Comparison of ENCODE assay signal across 8 mouse cellular contexts in the genomic region with DNA sequence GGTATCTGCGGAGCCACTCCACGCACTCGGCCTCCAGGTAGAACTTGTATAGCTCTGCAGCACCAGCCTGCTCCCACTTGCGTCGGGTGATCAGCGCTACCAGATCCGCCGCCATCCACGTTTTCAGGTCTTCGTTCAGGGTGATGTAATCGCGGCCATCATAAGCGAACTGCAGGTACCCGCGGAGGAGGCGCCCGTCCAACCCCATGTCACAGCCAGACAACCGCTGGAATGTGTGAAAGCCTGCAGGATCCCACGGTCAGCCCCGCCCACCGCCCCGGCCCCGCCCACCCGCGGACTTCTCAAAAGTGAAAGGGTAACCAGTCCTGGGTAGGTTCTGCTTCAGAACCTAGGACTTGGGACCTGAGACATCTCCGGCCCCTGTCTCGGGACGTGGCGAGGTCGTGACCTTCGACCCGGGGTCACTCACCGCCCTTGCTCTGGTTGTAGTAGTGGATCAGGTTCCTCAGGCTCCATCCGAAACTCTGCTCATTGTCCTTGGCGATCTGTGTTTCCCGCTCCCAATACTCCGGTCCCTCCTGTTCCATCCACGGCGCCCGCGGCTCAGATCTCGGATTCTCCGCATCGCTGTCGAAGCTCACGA. TPM values are rescaled to one million over a fixed set of nuclear protein-coding genes. Genes with fewer than 3 reads are reported as not detected.
DNase-seq lines count a peak whose midpoint lies in the region; ATAC-seq and TF ChIP-seq lines count a peak whose summit lies in the region.

No protein-coding gene starts in this region.

- WGBS in embryonic facial prominence, embryonic 12.5 days: under 1% methylated on average over 45 of the region's 46 CpGs
- under 1% methylated on average over 46 of the region's 46 CpGs for WGBS in hindbrain, embryonic 12.5 days
- WGBS in limb, embryonic 14.5 days: under 1% methylated on average over 41 of the region's 46 CpGs
- 1% methylated on average over 46 of the region's 46 CpGs for WGBS in midbrain, embryonic 13.5 days

- in situ Hi-C loops in ES-E14 (cut with MboI; ENCODE audit: low sequenced_read_pairs in 2 of 2, unreplicated experiment in 2 of 2): no loop called here

- H3K9me3 ChIP-seq in ES-E14 (ENCODE audit: control insufficient read depth, insufficient read depth, low read depth, low read length): no peaks in the 10 kb centered on the region
- H3K9me3 ChIP-seq in embryonic facial prominence, embryonic 12.5 days: no peaks in the 10 kb centered on the region
- no peaks in the 10 kb centered on the region for H3K9me3 ChIP-seq in hindbrain, embryonic 12.5 days (replicated peaks)
- H3K9me3 ChIP-seq in limb, embryonic 14.5 days (ENCODE audit: control insufficient read depth, low read length): no peaks in the 10 kb centered on the region
- H3K9me3 ChIP-seq in midbrain, embryonic 13.5 days: no peaks in the 10 kb centered on the region

- peaks cover 31% of the 10 kb centered on the region for H3K27me3 ChIP-seq in embryonic facial prominence, embryonic 12.5 days
- peaks cover 29% of the 10 kb centered on the region for H3K27me3 ChIP-seq in hindbrain, embryonic 12.5 days
- peaks cover 18% of the 10 kb centered on the region for H3K27me3 ChIP-seq in limb, embryonic 14.5 days (ENCODE audit: control insufficient read depth, insufficient read depth, low read length)
- peaks cover 30% of the 10 kb centered on the region for H3K27me3 ChIP-seq in midbrain, embryonic 13.5 days

- H3K27ac ChIP-seq in ES-E14 (ENCODE audit: insufficient read depth, low read depth, low read length, poor library complexity, severe bottlenecking): no peak overlapping the region
- no peak overlapping the region for H3K27ac ChIP-seq in embryonic facial prominence, embryonic 12.5 days
- no peak overlapping the region for H3K27ac ChIP-seq in hindbrain, embryonic 12.5 days
- no peak overlapping the region for H3K27ac ChIP-seq in limb, embryonic 14.5 days (replicated peaks; ENCODE audit: low read depth, low read length)
- H3K27ac ChIP-seq in midbrain, embryonic 13.5 days: no peak overlapping the region

- no peaks in the 10 kb centered on the region for H3K36me3 ChIP-seq in ES-E14 (ENCODE audit: control insufficient read depth, insufficient read depth, low read length, poor library complexity, severe bottlenecking)
- no peaks in the 10 kb centered on the region for H3K36me3 ChIP-seq in embryonic facial prominence, embryonic 12.5 days
- no peaks in the 10 kb centered on the region for H3K36me3 ChIP-seq in hindbrain, embryonic 12.5 days
- no peaks in the 10 kb centered on the region for H3K36me3 ChIP-seq in limb, embryonic 14.5 days (ENCODE audit: control insufficient read depth, insufficient read depth, low read length)
- H3K36me3 ChIP-seq in midbrain, embryonic 13.5 days: no peaks in the 10 kb centered on the region

- H3K9ac ChIP-seq in ES-E14 (ENCODE audit: insufficient read depth, low read depth, low read length, poor library complexity, severe bottlenecking): peak overlapping the region; percentile 55
- H3K9ac ChIP-seq in embryonic facial prominence, embryonic 12.5 days: peak overlapping the region; percentile 17
- H3K9ac ChIP-seq in hindbrain, embryonic 12.5 days: peak overlapping the region; percentile 65
- H3K9ac ChIP-seq in limb, embryonic 14.5 days (ENCODE audit: low read depth, low read length, severe bottlenecking): peak overlapping the region; percentile 46; the same call in 1 of the 2 replicates
- H3K9ac ChIP-seq in midbrain, embryonic 13.5 days (replicated peaks): peak overlapping the region; percentile 69

- peak; percentile 4 to 15 for DNase-seq in cerebellum, adult 18-20 months
- DNase-seq in ES-E14 (ENCODE audit: low read depth, low spot score) (peak; percentile 89), MN1 (ENCODE audit: low spot score) (no peak)
- DNase-seq in limb, embryonic 14.5 days (ENCODE audit: low spot score): peak; percentile 8

- H3K4me3 ChIP-seq in ES-E14 (ENCODE audit: insufficient read depth in 1 of 2, low read depth in 1 of 2, low read length in 2 of 2, poor library complexity in 1 of 2, severe bottlenecking in 1 of 2): peak overlapping the region; percentile 65 to 66
- peak overlapping the region; percentile 45 for H3K4me3 ChIP-seq in embryonic facial prominence, embryonic 12.5 days
- peak overlapping the region; percentile 49 for H3K4me3 ChIP-seq in hindbrain, embryonic 12.5 days
- peak overlapping the region; percentile 45 for H3K4me3 ChIP-seq in limb, embryonic 14.5 days (replicated peaks; ENCODE audit: low read length)
- H3K4me3 ChIP-seq in midbrain, embryonic 13.5 days (replicated peaks): peak overlapping the region; percentile 53

- no peak for TF ChIP-seq POLR2A in limb, embryonic 14.5 days (IDR thresholded peaks at IDR 0.05; ENCODE audit: borderline replicate concordance, extremely low read depth, insufficient read depth, insufficient read length)

- H3K4me1 ChIP-seq in ES-E14 (ENCODE audit: control insufficient read depth in 2 of 2, insufficient read depth in 2 of 2, low read length in 2 of 2, poor library complexity in 1 of 2): 0 out of 4 replicates have a peak, but pooled peaks cover 0 to 1% of the 10 kb centered on the region in 2 experiments
- H3K4me1 ChIP-seq in embryonic facial prominence, embryonic 12.5 days: peaks cover 6% of the 10 kb centered on the region; the same call in 1 of the 2 replicates
- 0 out of 2 replicates have a peak, but pooled peaks cover 7% of the 10 kb centered on the region for H3K4me1 ChIP-seq in hindbrain, embryonic 12.5 days
- H3K4me1 ChIP-seq in limb, embryonic 14.5 days (ENCODE audit: control insufficient read depth, insufficient read depth, low read length): no peaks in the 10 kb centered on the region; the same call in 1 of the 2 replicates
- peaks cover 12% of the 10 kb centered on the region for H3K4me1 ChIP-seq in midbrain, embryonic 13.5 days (replicated peaks)

- peak overlapping the region; percentile 95 for H3K4me2 ChIP-seq in embryonic facial prominence, embryonic 12.5 days (replicated peaks)
- peak overlapping the region; percentile 98 for H3K4me2 ChIP-seq in hindbrain, embryonic 12.5 days (replicated peaks)
- peak overlapping the region; percentile 90 for H3K4me2 ChIP-seq in limb, embryonic 14.5 days (replicated peaks; ENCODE audit: low read depth, low read length, severe bottlenecking)
- peak overlapping the region; percentile 93 for H3K4me2 ChIP-seq in midbrain, embryonic 13.5 days (replicated peaks)

- ATAC-seq in cerebellum, adult (ENCODE audit: insufficient number of reproducible peaks, low FRiP score, low TSS enrichment): no peak
- ATAC-seq in embryonic facial prominence, embryonic 12.5 days (ENCODE audit: insufficient number of reproducible peaks, insufficient read depth, low FRiP score, low TSS enrichment): peak; percentile 52; the same call in 1 of the 2 replicates
- ATAC-seq in hindbrain, embryonic 12.5 days (ENCODE audit: low FRiP score): peak; percentile 78
- peak; percentile 47; the same call in 1 of the 2 replicates for ATAC-seq in limb, embryonic 14.5 days (ENCODE audit: low FRiP score, low read depth)
- ATAC-seq in midbrain, embryonic 13.5 days: peak; percentile 81

TF ChIP-seq in ES-E14, 5 proteins besides CTCF, POLR2A, EP300 and RAD21:
- TF ChIP-seq ZNF384 (IDR thresholded peaks at IDR 0.05; ENCODE audit: low read depth, low read length): no peak
- no peak for TF ChIP-seq HCFC1 (IDR thresholded peaks at IDR 0.05; ENCODE audit: borderline replicate concordance, insufficient read depth, low read length)
- TF ChIP-seq MAFK (IDR thresholded peaks at IDR 0.05; ENCODE audit: insufficient read depth, low read depth, low read length): no peak

RNA-seq across cellular contexts. Expression of gene Gm11127, which starts 25.2 kb away (rescaled TPM):
- total RNA-seq in ES-E14 (2012; rRNA removed): 0.37 and 0.54 TPM in 2 replicates
- polyA plus RNA-seq in embryonic facial prominence, embryonic 12.5 days (2016; fragmentation: Nextera tagmentation; extraction: Ambion mirVana): not detected in 2 replicates
- not detected in 2 replicates for polyA plus RNA-seq in hindbrain, embryonic 12.5 days (2016; fragmentation: Nextera tagmentation; extraction: Ambion mirVana)
- polyA plus RNA-seq in limb, embryonic 14.5 days (2012; rRNA removed): 0.12 and 0.21 TPM in 2 replicates
- polyA plus RNA-seq in limb, embryonic 14.5 days (2014; fragmentation: Nextera tagmentation; extraction: Ambion mirVana): not detected in 2 replicates
- polyA plus RNA-seq in midbrain, embryonic 13.5 days (2015; fragmentation: Nextera tagmentation; extraction: Ambion mirVana): not detected in 2 replicates

RNA-seq across cellular contexts. Expression of gene Gm19684, which starts 38.1 kb away (rescaled TPM):
- not detected in 2 replicates for total RNA-seq in ES-E14 (2012; rRNA removed)
- not detected in 2 replicates for polyA plus RNA-seq in embryonic facial prominence, embryonic 12.5 days (2016; fragmentation: Nextera tagmentation; extraction: Ambion mirVana)
- polyA plus RNA-seq in hindbrain, embryonic 12.5 days (2016; fragmentation: Nextera tagmentation; extraction: Ambion mirVana): not detected in 2 replicates
- polyA plus RNA-seq in limb, embryonic 14.5 days (2012; rRNA removed): not detected in 2 replicates
- polyA plus RNA-seq in limb, embryonic 14.5 days (2014; fragmentation: Nextera tagmentation; extraction: Ambion mirVana): not detected in 2 replicates
- not detected in 2 replicates for polyA plus RNA-seq in midbrain, embryonic 13.5 days (2015; fragmentation: Nextera tagmentation; extraction: Ambion mirVana)

RNA-seq across cellular contexts. Expression of gene Gm6034, which starts 40.6 kb away (rescaled TPM):
- total RNA-seq in ES-E14 (2012; rRNA removed): 0.18 and 0.21 TPM in 2 replicates
- not detected in 2 replicates for polyA plus RNA-seq in embryonic facial prominence, embryonic 12.5 days (2016; fragmentation: Nextera tagmentation; extraction: Ambion mirVana)
- not detected in 2 replicates for polyA plus RNA-seq in hindbrain, embryonic 12.5 days (2016; fragmentation: Nextera tagmentation; extraction: Ambion mirVana)
- not detected in 2 replicates for polyA plus RNA-seq in limb, embryonic 14.5 days (2012; rRNA removed)
- not detected in 2 replicates for polyA plus RNA-seq in limb, embryonic 14.5 days (2014; fragmentation: Nextera tagmentation; extraction: Ambion mirVana)
- not detected in 2 replicates for polyA plus RNA-seq in midbrain, embryonic 13.5 days (2015; fragmentation: Nextera tagmentation; extraction: Ambion mirVana)

RNA-seq across cellular contexts. Expression of gene H2-T22, which starts 40.8 kb away (rescaled TPM):
- total RNA-seq in ES-E14 (2012; rRNA removed): 2.7 and 5.8 TPM in 2 replicates
- 16.3 and 17.2 TPM in 2 replicates for polyA plus RNA-seq in embryonic facial prominence, embryonic 12.5 days (2016; fragmentation: Nextera tagmentation; extraction: Ambion mirVana)
- 7.8 and 9.2 TPM in 2 replicates for polyA plus RNA-seq in hindbrain, embryonic 12.5 days (2016; fragmentation: Nextera tagmentation; extraction: Ambion mirVana)
- polyA plus RNA-seq in limb, embryonic 14.5 days (2012; rRNA removed): 27.4 and 29.0 TPM in 2 replicates
- polyA plus RNA-seq in limb, embryonic 14.5 days (2014; fragmentation: Nextera tagmentation; extraction: Ambion mirVana): 23.4 and 26.6 TPM in 2 replicates
- 4.4 and 4.8 TPM in 2 replicates for polyA plus RNA-seq in midbrain, embryonic 13.5 days (2015; fragmentation: Nextera tagmentation; extraction: Ambion mirVana)

RNA-seq across cellular contexts. Expression of gene Gm7030, which starts 45.9 kb away (rescaled TPM):
- 0.63 TPM in 1 of 2 replicates, not detected in the other for total RNA-seq in ES-E14 (2012; rRNA removed)
- polyA plus RNA-seq in embryonic facial prominence, embryonic 12.5 days (2016; fragmentation: Nextera tagmentation; extraction: Ambion mirVana): not detected in 2 replicates
- not detected in 2 replicates for polyA plus RNA-seq in hindbrain, embryonic 12.5 days (2016; fragmentation: Nextera tagmentation; extraction: Ambion mirVana)
- polyA plus RNA-seq in limb, embryonic 14.5 days (2012; rRNA removed): not detected in 2 replicates
- not detected in 2 replicates for polyA plus RNA-seq in limb, embryonic 14.5 days (2014; fragmentation: Nextera tagmentation; extraction: Ambion mirVana)
- not detected in 2 replicates for polyA plus RNA-seq in midbrain, embryonic 13.5 days (2015; fragmentation: Nextera tagmentation; extraction: Ambion mirVana)

Comparison
In these comparisons a context has a peak if more than half of its experiments do, and no peak if none do; other contexts are left out.
1. H3K9ac ChIP-seq: peak in every context shown above with its lines; median percentile 69 in midbrain, embryonic 13.5 days; 65 in hindbrain, embryonic 12.5 days; 55 in ES-E14; 46 in limb, embryonic 14.5 days; 17 in embryonic facial prominence, embryonic 12.5 days.